Mouse (Mus musculus) 416B (cell line): ENCODE data around the gene Defb21.

Experiments
- DNase-seq: peaks from one replicate; pipeline ENCODE4 v3.0.0; 2011; ENCODE audit warnings: low read depth

The Defb21 gene

DNA sequence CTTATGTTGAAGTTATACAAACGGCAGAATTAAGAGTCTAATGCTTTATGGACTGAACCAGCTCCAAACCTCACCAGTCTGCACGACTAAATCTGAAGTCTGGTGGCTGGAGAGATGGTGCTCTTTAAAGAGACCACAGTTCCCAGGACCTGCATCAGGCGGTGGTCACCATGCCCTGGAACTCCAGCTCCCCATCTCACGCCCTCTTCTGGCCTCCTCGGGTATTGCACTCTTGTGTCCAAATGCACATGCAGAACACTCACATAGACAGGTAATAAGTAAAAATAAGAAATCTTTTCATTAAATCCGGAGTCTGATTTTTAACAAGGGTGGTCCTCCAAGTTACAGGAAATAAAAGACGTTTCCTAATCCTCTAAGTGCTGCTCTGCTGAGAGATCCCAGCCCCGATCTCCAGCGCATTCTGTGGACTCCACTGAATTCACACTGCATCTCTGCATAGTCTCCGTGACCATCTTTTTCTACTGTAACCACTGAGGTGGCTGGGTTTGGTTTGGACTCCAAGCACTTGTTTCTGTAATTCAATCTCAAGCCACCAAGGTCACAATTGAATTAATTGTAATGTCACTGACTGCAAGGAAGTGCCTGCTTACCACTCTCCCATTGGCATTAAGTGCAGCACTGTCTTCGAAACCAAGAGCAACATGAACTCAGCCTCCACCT, at the start of gene Defb21:
Defb21 (plus strand) TSS at position 631 of the 681 bp plus-strand sequence.
- peak; percentile 6 for DNase-seq

DNA sequence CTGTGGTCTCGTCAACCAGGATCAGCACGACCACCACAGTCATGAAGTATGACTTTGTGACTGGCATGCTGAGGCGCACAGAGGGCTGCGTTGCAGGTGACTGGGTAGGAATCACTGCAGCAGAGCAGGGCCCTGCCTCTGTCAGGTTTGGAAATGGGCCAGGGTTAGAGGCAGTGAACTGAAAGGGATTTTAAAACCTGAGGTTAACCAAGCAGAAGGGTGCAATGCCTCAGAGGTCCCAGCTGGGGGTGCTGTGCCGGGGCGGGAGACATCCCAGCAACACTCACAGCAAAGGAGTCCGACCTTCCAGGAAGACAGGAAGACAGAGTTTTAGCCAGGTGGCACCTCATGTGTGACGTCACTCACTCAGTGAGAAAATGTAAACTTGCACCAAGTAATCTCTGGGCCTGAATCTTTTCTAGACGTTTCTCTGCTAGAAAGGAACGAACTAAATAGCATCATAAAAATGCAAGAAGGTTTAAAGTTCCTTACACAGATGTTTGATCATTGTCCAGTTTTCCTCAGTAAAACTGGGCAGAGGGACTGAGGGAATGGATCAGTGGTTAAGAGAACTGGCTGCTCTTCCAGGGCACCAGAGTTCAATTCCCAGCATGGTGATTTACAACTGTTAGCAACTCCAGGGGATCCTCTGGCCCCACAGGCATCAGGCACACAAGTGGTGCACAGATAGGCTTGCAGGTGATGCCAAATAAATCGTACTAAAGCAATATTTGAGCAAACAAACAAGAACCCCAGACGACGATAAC, 32.4 kb upstream of the Defb21 start, which contains the start of gene Defb29:
Defb29 (minus strand) TSS at position 155 of the 767 bp plus-strand sequence.
- DNase-seq, result no peak

DNA sequence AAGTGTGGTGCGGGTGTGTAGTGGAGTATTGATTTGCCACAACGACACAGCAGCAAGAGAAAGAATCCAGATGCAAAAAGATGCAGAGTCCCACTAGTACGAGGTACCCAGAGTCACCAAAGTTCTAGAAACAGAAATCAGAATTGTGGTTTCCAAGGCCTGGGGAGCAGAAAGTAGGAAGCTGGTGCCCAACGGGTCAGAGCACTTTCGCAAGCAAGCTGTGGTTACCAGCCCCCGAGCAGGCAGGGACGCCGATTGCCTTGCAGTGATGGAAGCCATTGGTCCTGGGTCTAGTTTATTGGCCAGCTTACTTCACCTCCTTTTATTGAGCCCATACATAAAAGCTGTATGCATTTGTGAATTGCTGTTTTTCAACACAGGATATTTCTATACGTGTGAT, 30.6 kb upstream of the Defb21 start:
- peak; percentile 60 for DNase-seq

DNA sequence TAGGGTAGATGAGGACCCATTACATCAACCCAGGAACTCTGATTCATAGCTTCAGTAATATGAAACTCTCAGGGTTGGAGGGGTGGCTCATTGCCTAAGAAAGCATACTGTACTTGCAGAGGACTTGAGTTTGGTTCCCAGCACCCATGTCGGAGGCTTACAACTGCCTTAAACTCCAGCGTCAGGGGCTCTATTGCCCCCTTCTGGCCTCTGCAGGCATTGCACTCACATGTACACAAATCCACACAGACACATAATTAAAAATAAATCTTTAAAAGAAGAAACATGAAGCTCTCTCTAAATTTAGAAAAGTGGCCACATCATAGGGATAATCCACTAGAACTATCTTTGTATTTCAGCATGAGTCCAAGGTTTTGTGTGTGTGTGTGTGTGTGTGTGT, 29.6 kb upstream of the Defb21 start:
- DNase-seq, result peak; percentile 36

DNA sequence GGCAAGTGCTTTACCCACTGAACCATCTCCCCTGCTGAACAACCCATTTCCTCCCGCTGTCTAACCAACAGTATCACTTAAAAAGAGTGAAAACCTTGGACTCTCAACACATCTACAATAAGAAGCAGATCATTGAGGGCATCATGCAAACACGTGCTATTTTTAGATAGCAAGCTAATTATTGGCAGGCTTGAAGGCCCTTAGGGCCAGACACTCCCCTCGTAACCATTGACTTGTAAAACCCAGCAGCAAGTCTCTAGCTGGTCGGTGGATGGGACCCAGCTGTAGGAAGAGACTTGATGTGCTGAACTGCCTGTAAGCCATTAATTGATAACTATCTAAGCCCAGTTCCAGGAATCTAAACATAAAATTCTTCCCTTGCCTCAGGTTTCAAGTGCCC, 29.1 kb upstream of the Defb21 start:
- no peak for DNase-seq

DNA sequence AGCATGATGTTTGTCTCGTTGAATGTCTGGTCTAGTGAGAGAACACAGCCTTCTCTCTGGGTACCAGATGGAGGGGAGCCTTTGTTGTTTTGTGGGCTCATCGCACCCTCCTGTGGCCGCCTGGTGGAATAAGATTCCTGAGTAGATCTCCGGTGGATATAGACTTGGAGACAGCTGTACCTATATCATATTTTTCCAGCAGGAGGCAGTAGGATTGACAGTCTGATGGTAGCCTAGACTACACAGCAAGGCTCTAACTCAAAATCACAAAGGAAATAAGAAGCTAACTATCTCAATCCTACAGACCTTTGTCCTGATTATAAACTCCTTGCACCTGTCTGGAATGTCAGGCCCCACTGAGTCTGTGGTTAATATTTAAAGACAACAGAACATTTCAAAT, 27.9 kb upstream of the Defb21 start:
- peak; percentile 75 for DNase-seq

DNA sequence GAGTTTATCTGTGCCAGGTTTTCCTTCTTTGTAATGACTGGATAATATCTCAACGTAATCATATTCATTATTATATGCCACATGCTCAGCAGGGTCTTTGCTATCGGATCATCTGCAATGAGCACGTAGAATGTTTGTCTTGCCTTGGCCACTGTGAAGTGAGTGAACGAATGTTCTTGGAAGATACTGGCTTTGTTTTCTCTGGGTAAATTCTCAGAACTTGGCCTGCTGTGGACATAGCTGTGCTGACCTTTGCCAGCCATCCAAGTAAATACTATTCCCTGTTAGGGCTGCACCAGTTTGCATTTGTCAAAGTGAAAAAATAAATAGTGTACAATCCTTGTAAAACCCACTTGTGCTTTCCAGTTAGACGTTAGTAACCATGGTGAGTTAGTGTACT, 24.4 kb upstream of the Defb21 start:
- DNase-seq, result no peak

DNA sequence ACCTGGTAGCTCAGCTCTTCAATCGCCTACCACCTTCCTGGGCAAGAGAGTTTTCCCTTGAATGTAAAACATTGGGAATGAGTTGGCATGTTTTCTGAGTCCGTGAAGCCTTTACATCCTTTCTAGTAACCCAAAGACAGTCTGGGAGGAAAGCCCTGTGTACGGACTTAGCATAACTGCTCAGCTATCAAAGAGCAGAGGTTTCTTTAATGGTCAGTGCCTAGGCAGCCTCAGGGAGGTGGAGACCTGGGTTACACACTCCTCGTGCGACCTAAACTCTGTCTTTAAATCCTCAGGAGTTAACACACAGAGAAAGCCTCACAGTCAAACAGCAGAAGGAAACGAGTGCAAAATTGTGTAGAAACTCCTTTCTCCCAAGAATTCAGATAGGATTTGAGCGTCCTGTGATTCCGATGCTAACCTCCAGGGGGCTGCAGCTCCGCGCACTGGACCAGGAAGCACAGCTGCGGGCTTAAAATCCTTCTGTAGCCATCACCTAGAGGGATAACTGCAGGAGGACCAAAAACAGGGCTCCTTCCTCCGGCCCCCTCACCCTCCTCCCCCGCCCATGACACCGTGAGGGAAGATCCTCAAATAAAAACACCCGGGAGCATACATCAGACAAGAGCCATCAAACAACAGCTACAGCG, 18.6 kb upstream of the Defb21 start:
- peak; percentile 17 for DNase-seq

DNA sequence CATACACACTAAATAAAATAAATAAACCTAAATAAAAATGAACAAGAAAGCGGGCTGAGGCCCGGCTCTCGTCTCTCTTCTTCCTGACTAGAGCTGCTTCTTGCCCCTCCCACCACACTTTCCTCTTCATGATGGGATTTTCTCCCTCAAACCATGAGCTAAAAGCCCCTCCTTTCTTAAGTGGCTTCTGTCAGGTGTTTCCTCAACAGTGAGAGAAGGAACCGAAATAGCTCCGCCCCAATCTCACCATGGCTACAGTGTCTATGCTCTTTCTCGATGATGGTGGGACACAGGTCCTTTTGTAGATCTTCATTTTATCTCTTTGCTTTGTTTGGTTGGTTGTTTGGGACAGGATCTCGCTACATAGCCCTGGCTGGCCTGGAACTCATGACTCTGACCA, 15.9 kb upstream of the Defb21 start:
- no peak for DNase-seq

DNA sequence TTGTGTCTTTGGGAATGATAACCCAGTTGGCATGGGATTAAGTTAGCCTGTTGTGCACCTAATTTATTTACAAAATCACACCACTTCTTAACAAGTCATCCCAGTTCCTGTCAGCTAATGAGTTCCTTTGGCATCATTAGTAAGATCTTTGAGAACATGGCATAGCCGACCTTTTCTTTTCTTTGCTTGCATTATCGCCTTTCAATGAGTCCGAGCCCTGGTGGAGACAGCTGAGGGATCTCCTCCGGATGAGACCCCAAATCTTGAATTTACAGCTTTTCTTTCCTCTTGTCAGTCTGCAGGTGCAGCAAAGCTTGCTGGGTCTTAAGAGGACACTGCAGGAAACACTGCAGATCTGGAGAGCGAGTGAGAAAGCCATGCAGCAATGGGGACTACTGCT, 3.5 kb upstream of the Defb21 start, which contains the start of gene Gm17416:
Gm17416 (plus strand) TSS at position 301 of the 400 bp plus-strand sequence.
- DNase-seq, result no peak

DNA sequence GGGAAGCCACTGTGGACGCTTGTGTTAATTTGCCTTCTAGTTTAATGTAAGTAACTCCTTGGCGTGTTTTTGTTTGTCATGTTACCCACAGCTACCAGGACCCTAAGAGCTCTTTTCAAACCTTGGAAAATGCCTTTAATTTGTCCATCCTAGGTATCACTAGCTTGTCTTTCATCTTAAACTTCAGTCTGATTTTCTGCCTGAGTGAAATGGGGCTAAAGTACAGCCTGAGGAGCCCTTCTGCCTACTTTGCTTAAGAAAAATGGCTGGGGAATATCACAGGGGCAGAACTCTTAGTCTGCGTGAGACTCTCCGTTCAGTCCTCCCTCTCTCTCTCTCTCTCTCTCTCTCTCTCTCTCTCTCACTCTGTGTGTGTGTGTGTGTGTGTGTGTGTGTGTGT, 2.7 kb upstream of the Defb21 start:
- no peak for DNase-seq

DNA sequence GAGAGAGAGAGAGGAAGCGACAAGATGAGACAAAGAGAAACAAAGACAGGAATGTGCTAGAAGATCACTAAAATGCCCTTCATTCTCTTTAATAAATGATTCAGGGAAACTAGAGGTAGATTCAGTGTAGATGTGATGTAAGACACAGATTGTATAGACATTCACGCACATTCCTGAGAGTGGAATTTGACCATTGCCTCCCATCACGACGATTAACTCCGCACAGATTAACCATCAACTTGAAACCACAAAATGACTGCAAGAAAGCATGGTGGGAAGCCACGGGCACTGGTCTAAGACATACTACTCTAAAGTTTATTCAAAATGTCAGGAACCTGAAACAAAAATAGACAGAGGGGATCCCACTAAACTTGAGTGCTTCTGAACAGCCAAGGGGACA, 2.2 kb upstream of the Defb21 start:
- DNase-seq, result no peak

DNA sequence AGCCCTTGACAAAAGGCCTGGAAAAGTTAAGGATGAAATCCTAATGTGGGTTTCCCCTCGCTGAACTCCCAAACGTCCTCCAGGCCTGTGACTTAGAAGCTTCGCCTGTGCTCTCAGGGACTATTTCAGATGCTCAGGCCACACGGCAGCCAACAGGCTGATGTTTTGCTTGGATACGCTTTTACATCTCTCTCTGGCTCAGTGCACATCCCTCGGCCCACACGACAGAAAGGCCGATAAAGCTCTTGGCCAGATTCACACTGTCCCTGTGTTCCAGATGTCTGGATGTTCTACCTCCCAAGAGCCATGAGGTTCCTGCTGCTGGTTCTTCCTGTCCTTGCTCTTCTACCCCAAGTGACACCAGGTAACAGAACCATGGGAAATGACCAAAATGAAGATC, 940 bp downstream of the Defb21 start:
- no peak for DNase-seq

DNA sequence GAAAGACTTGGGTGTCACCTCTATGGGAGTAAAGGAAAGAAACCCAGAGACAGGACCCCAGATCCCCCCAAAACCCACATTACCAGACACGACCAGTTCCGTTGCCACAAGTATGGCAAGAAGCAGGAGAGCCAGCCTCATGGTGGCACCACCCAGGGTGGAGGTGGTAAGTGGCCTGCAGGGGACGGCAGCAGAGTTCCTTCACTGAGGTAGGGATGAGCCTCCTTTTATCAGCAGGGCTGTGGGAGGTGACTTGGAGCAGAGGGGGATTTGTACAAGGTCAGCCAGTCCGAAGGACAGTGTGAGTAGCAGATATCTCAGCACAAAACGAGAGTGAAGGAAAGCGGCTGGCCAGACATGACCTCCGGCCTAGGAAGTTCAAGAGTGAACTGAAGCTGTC, 7.6 kb downstream of the Defb21 start, which contains the start of gene Defb19:
Defb19 (minus strand) TSS at position 206 of the 400 bp plus-strand sequence.
- no peak for DNase-seq

DNA sequence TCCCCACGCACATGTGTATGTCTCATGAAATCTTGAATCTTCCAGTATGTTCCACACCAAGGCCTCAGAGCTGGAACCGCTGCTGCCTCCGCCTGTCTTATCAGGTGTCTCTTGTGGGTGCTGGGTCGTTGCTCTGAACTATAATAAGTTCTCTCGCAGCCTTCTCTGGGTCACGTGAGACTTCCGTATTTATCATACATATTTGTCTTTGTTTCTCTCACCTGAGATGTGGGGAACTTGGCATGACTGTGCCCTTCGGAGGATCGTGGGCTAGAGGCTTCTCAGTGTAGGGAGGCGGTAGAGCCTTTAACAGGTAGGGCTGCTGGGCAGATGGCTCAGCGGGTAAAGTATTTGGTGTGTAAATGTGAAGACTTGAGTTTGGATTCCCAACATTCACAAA, 8.1 kb downstream of the Defb21 start:
- no peak for DNase-seq

DNA sequence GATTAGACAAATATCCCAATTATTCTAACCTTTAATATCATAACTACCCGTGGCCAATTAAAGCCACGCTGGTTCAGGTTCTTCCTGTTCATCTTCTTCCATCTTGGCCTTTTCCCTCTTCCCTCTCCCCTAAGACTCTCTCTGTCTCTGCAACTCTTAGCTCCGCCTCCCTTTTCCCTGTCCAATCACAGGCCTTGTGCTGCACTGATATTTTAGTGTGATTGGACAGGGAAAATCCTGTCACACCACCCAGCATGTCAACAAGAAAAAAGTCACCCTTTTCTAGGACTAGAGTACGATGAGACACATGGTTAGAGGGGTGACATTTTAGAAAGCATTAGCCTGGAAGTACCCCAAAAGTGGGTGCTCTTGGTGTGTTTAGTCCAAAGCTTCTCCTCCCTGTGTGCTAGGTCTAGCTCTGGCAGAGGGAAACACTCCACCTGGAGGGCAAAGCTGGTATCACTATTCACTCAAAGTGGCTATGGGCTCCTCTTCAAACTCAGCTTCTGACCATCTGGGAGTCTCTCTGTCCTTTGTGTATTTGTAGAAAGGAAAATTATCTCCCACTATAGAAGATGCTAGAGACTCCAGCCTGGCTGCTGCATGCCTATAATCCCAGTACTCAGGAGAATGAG, 14.5 kb downstream of the Defb21 start:
- DNase-seq, result peak; percentile 39

DNA sequence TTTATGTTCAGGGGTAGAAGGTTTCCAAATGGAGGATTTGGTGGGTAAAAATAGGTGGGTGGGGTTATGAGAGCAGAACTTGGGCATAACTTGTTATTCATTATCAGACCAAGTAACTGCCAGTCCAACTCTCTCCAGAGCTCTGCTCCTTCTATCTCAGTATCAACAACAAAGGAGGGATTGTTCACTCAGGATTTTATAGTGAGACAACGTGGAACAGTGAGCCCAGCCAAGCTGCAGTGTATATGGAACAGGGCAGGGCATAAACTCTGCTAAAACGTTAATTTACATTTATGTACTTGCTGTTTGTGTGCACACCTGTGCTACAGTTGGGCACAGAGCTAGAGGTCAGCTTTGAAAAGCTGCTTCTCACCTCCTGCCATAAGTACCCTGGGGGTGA, 15.9 kb downstream of the Defb21 start:
- no peak for DNase-seq

DNA sequence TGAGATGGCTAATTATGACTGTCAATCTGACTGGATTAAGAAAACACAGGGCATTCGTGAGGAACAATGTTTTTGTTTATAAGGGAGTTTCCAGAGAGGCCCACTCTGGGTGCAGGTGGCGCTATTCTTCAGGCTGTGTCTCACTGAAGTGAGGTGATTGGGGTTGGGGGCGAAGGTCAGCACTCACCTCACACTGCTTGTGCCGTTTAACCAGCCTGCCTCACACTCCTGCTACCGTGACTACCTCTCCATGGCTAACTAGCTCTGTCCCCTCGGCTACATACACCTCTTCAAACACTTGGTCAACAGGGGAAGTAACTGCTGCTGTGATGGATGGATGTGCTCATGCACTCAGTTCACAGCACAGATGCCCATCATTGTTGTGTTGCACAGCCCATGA, 16.5 kb downstream of the Defb21 start:
- no peak for DNase-seq

DNA sequence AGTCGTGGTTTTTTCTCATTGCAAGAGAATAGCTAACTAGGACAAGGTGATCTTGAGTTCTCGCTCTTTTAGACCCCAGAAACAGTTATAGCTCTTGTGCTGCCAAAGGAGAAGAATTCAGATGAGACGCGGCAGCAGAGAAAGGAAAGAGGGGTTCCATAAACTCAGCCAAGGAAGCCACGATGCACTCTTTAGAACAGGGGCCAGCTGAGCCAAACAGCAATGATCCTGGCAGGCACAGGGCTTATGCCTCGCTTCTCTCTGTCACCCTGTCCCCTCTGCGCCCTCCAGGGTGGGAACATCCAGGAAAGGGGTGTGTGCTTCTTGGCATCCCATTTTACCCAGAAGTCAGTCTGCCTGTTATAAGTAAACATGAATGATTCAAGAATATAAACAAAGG, 26.8 kb downstream of the Defb21 start, which contains the start of gene Defb45:
Defb45 (minus strand) TSS at position 101 of the 400 bp plus-strand sequence.
- no peak for DNase-seq

DNA sequence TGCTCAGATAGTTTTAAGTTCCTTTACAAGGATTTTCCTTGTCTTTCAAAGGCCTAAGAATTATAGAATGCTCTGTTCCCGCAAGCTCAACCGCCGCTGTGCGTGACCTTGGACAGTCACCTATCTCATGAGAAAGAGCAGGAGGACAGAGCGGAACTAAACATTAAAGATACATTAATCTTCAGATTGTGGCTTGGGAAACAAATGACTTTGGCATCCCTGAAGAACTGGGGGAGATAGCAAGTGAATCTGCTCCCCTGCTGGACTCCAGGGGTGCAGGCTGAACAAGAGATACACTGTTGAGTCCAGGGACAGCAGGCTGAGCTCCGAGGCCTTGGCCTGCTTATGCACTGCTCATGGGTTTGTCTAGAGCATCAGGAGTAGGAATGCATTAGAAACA, 27.5 kb downstream of the Defb21 start:
- DNase-seq, result no peak

DNA sequence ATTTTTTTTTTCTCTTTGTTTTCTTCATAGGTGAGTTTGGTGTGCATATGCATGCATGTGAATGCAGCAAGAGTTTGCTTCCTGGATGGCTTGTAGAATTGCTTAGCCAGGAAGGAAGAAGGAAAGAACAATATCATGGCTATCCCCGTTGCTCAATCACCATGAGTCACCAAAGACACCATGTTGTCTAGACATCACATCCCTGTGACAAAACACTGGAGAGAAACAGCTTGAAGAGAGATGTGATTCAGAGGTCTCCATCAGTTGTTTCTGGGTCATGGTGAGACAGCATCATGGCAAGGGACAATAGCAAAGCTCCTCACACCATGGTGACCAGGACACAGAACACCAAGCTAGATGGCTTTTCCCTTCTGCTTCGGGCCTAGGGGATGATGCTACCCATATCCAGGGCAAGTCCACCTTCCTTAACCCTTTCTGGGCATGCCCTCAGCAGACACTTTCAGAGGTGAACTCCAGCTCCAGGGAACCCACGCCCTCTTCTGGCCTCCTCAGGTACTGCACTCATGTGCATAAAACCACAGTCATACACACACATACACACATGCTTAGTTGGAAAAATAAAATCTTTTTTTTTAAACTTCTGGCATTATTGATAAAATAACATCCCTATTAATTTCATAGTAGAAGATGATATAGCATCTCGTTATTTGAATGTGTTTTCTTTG, 28.9 kb downstream of the Defb21 start:
- peak; percentile 80 for DNase-seq

DNA sequence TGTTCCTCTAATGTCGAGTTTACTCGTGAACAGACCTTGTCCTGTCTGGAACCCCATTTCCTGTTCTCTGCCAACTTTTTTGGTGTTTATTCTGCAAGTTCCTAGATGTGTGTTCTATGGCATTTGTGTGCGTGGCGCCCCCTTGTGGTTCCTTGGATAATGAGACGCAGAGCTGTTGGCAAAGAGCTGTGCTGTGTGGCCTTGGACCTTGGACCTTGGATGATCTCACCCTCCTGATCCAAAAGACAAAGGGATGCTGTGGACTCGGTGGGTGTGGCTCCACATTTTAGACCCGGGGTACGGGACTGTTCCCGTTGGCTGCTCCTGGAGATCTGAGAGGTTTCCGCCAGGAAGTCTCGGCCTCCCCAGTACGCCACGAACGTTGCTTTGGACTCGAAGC, 31.5 kb downstream of the Defb21 start, which contains the start of gene Defb36:
Defb36 (plus strand) TSS at position 271 of the 400 bp plus-strand sequence.
- peak; percentile 37 for DNase-seq
